Comparison of ENCODE assay signal across 22 mouse cellular contexts in the genomic region with DNA sequence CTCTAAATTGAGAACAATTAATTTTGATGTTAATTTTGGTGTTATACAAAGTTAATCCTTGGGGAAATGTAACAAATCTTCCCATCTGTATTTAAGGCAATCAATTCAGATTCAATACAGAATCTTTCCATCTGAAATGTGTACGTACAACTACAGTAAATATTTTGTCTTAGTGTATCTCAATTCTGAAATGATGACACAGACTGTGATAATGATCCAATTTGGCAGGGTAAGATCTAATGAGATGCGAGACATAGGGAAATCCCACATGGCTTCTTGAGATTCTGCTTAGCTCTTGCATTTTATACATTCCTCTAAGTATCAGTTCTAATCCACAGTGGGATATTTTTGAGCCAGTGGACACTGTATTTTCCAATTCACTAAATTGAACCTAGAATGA.
A peak's percentile ranks its signal among the peaks of the same experiment; 100 is the strongest.
DNase-seq lines count a peak whose midpoint lies in the region; ATAC-seq and TF ChIP-seq lines count a peak whose summit lies in the region.
"Had no signal": no experiment of that assay in that cellular context is flagged by ENCODE, and none has a peak within 500 bp of the region (broad histone marks: within the 10 kb centered on the region; RNA-seq: fewer than 3 reads in every experiment).

No protein-coding gene starts in this region.

- peak; percentile 60 for DNase-seq in forebrain, embryonic 14.5 days (ENCODE audit: low spot score)
- no peak for DNase-seq in forebrain, embryonic 10.5 days (ENCODE audit: extremely low spot score, low spot score)
- peak; percentile 62 for DNase-seq in brain, embryonic 14.5 days (ENCODE audit: low read depth)
- no peak for DNase-seq in hindbrain, embryonic 10.5 days (ENCODE audit: low spot score)
- DNase-seq: adrenal gland, adult 2 months; adrenal gland, adult 8-10 months; adrenal gland, postnatal 10 days; adrenal gland, postnatal 14 days; adrenal gland, postnatal 25 days; adrenal gland, postnatal 36 days; B cell, adult 2 months; cerebellum, adult 11 months; cerebellum, adult 11-12 months; cerebellum, adult 18-20 months; cerebellum, adult 2 months had no signal

- H3K27me3 ChIP-seq in forebrain, embryonic 14.5 days (replicated peaks; ENCODE audit: control insufficient read depth, insufficient read depth, low read length) = no peaks in the 10 kb centered on the region
- no peaks in the 10 kb centered on the region for H3K27me3 ChIP-seq in forebrain, embryonic 12.5 days
- no peaks in the 10 kb centered on the region for H3K27me3 ChIP-seq in forebrain, embryonic 16.5 days (replicated peaks; ENCODE audit: control insufficient read depth, insufficient read depth, low read length)
- H3K27me3 ChIP-seq in forebrain, embryonic 10.5 days (ENCODE audit: poor library complexity, severe bottlenecking) = no peaks in the 10 kb centered on the region
- H3K27me3 ChIP-seq in hindbrain, embryonic 10.5 days (ENCODE audit: insufficient read depth, poor library complexity, severe bottlenecking) = no peaks in the 10 kb centered on the region
- H3K27me3 ChIP-seq: CH12.LX, Patski had no signal

- H3K9me3 ChIP-seq in forebrain, embryonic 14.5 days (replicated peaks; ENCODE audit: control insufficient read depth, low read length) = no peaks in the 10 kb centered on the region
- no peaks in the 10 kb centered on the region for H3K9me3 ChIP-seq in forebrain, embryonic 12.5 days
- no peaks in the 10 kb centered on the region for H3K9me3 ChIP-seq in forebrain, embryonic 16.5 days (ENCODE audit: control insufficient read depth, low read length)
- no peaks in the 10 kb centered on the region for H3K9me3 ChIP-seq in forebrain, embryonic 10.5 days
- no peaks in the 10 kb centered on the region for H3K9me3 ChIP-seq in hindbrain, embryonic 10.5 days
- H3K9me3 ChIP-seq: G1E had no signal

- H3K36me3 ChIP-seq in forebrain, embryonic 14.5 days (ENCODE audit: control insufficient read depth, insufficient read depth, low read length) = no peaks in the 10 kb centered on the region
- H3K36me3 ChIP-seq in forebrain, embryonic 12.5 days (replicated peaks) = no peaks in the 10 kb centered on the region
- H3K36me3 ChIP-seq in forebrain, embryonic 16.5 days (ENCODE audit: control insufficient read depth, insufficient read depth) = no peaks in the 10 kb centered on the region
- no peaks in the 10 kb centered on the region for H3K36me3 ChIP-seq in forebrain, embryonic 10.5 days (replicated peaks)
- H3K36me3 ChIP-seq in hindbrain, embryonic 10.5 days = no peaks in the 10 kb centered on the region
- H3K36me3 ChIP-seq: G1E had no signal

- no peak for ATAC-seq in forebrain, embryonic 14.5 days
- no peak for ATAC-seq in forebrain, embryonic 12.5 days (ENCODE audit: low FRiP score)
- 0 out of 2 replicates have a peak, but pooled peaks have one; percentile 49 for ATAC-seq in forebrain, embryonic 16.5 days
- ATAC-seq: activated CD4-positive, CD25-positive, alpha-beta regulatory T cell, adult 4 months; CD4-positive, CD25-positive, alpha-beta regulatory T cell, adult 4 months; Patski had no signal

- no peak for TF ChIP-seq POLR2A in brain, embryonic 14.5 days (IDR thresholded peaks at IDR 0.05; ENCODE audit: borderline replicate concordance, extremely low read depth, insufficient read depth, insufficient read length, poor library complexity, severe bottlenecking)

- H3K9ac ChIP-seq in forebrain, embryonic 14.5 days (ENCODE audit: low read length) = no peak overlapping the region
- no peak overlapping the region for H3K9ac ChIP-seq in forebrain, embryonic 12.5 days
- no peak overlapping the region for H3K9ac ChIP-seq in forebrain, embryonic 16.5 days (replicated peaks; ENCODE audit: low read depth, low read length)

- whole genome bisulfite sequencing in forebrain, embryonic 14.5 days = 74% methylated on average over 2 of the region's 2 CpGs
- WGBS in forebrain, embryonic 12.5 days = 89% methylated on average over 2 of the region's 2 CpGs
- 52% methylated on average over 2 of the region's 2 CpGs for WGBS in forebrain, embryonic 16.5 days
- WGBS in forebrain, embryonic 10.5 days = 94% methylated on average over 2 of the region's 2 CpGs
- 86% methylated on average over 2 of the region's 2 CpGs for WGBS in hindbrain, embryonic 10.5 days

- no peak for TF ChIP-seq CTCF in brain, embryonic 14.5 days (IDR thresholded peaks at IDR 0.05; ENCODE audit: borderline replicate concordance, extremely low read depth, insufficient read depth, insufficient read length)

- no peak overlapping the region for H3K27ac ChIP-seq in forebrain, embryonic 14.5 days (ENCODE audit: low read depth, low read length)
- no peak overlapping the region for H3K27ac ChIP-seq in forebrain, embryonic 12.5 days
- H3K27ac ChIP-seq in forebrain, embryonic 16.5 days (ENCODE audit: low read length) = no peak overlapping the region
- no peak overlapping the region for H3K27ac ChIP-seq in forebrain, embryonic 10.5 days
- H3K27ac ChIP-seq in hindbrain, embryonic 10.5 days = no peak overlapping the region

- H3K4me3 ChIP-seq in forebrain, embryonic 14.5 days (ENCODE audit: low read depth, low read length) = no peak overlapping the region
- no peak overlapping the region for H3K4me3 ChIP-seq in forebrain, embryonic 12.5 days (replicated peaks)
- H3K4me3 ChIP-seq in forebrain, embryonic 16.5 days (replicated peaks; ENCODE audit: low read length) = no peak overlapping the region
- H3K4me3 ChIP-seq in forebrain, embryonic 10.5 days = no peak overlapping the region
- H3K4me3 ChIP-seq in hindbrain, embryonic 10.5 days = no peak overlapping the region

- no peaks in the 10 kb centered on the region for H3K4me1 ChIP-seq in forebrain, embryonic 14.5 days (ENCODE audit: control insufficient read depth, insufficient read depth, low read length)
- H3K4me1 ChIP-seq in forebrain, embryonic 12.5 days = no peaks in the 10 kb centered on the region
- no peaks in the 10 kb centered on the region for H3K4me1 ChIP-seq in forebrain, embryonic 16.5 days (replicated peaks; ENCODE audit: control insufficient read depth, insufficient read depth, low read length)
- no peaks in the 10 kb centered on the region for H3K4me1 ChIP-seq in forebrain, embryonic 10.5 days
- no peaks in the 10 kb centered on the region for H3K4me1 ChIP-seq in hindbrain, embryonic 10.5 days (replicated peaks)

- H3K4me2 ChIP-seq in forebrain, embryonic 14.5 days (ENCODE audit: low read length) = no peak overlapping the region
- no peak overlapping the region for H3K4me2 ChIP-seq in forebrain, embryonic 12.5 days
- H3K4me2 ChIP-seq in forebrain, embryonic 16.5 days (ENCODE audit: low read length) = no peak overlapping the region

Comparison
In these comparisons a context has a peak if more than half of its experiments do, and no peak if none do; other contexts are left out.
1. DNase-seq: peak in forebrain, embryonic 14.5 days (single experiment) and brain, embryonic 14.5 days (single experiment); none in forebrain, embryonic 10.5 days (single experiment) and hindbrain, embryonic 10.5 days (single experiment).